Mouse (Mus musculus) liver, adult 2 months (tissue): ENCODE measurements around the gene Gm20481. TPM values are rescaled to one million over a fixed set of nuclear protein-coding genes. Genes with fewer than 3 reads are reported as not detected.
"Not testable (repeated sequence)": the region's sequence is repeated elsewhere in the genome, so short reads cannot be mapped to it uniquely, and the experiment has no call there.

Experiments used
- DNase-seq: peaks from one replicate; pipeline ENCODE4 v3.0.0-alpha.2; 2011; ENCODE audit warnings: low read depth, low spot score; ENCODE audit errors: extremely low read depth
- H3K27ac ChIP-seq: fragments of 200-500 bp; replicated peaks from 2 replicates; pipeline ENCODE4 v1.5.1; 2012; ENCODE audit warnings: low read depth, mild to moderate bottlenecking, control low read depth, inconsistent platforms, low read length; ENCODE audit not compliant: insufficient read depth
- H3K27me3 ChIP-seq: fragments of 200-500 bp; 2 replicates; pipeline ENCODE4 v1.6.1; 2012; ENCODE audit warnings: mild to moderate bottlenecking, moderate library complexity, low read length, inconsistent platforms; ENCODE audit not compliant: control insufficient read depth, insufficient read depth
- H3K36me3 ChIP-seq: fragments of 200-500 bp; 2 replicates; pipeline ENCODE4 v1.6.1; 2012; ENCODE audit warnings: low read length, inconsistent platforms; ENCODE audit not compliant: control insufficient read depth, insufficient read depth
- H3K4me1 ChIP-seq: fragments of 200-500 bp; 2 replicates; pipeline ENCODE4 v1.6.1; 2011; ENCODE audit warnings: low read length; ENCODE audit not compliant: control insufficient read depth, insufficient read depth
- H3K4me3 ChIP-seq: fragments of 200-500 bp; 2 replicates; pipeline ENCODE4 v1.5.1; 2011; ENCODE audit warnings: low read depth, mild to moderate bottlenecking, control low read depth, low read length, moderate library complexity; ENCODE audit not compliant: insufficient read depth
- H3K79me2 ChIP-seq: fragments of 200-500 bp; 2 replicates; pipeline ENCODE4 v1.6.1; 2012; ENCODE audit warnings: inconsistent platforms, mild to moderate bottlenecking, low read length, moderate library complexity; ENCODE audit not compliant: control insufficient read depth, insufficient read depth
- H3K9ac ChIP-seq: fragments of 200-500 bp; 2 replicates; pipeline ENCODE4 v1.6.1; 2012; ENCODE audit warnings: low read depth, mild to moderate bottlenecking, control low read depth, inconsistent platforms, low read length
- CTCF ChIP-seq: fragments of 200-500 bp; IDR thresholded peaks from 2 replicates; pipeline ENCODE4 v1.5.1; 2011; ENCODE audit warnings: low read depth, low read length, control low read depth
- POLR2A ChIP-seq: fragments of 200-500 bp; IDR thresholded peaks from 2 replicates; pipeline ENCODE4 v1.6.1; 2011; ENCODE audit warnings: low read length, control low read depth; ENCODE audit not compliant: insufficient read depth; ENCODE audit errors: extremely low read depth
- WGBS: fragments of 180-500 bp; shearing (Covaris S2); methylation state at CpG from one replicate; pipeline ENCODE4 v1.1.7; 2018; 5-methylcytosine and 5-hydroxymethylcytosine counted together
- polyA plus RNA-seq: library from polyadenylated mRNA; depleted of rRNA; stranded (reverse); fragments of >200 nt; gene quantifications from 2 replicates; pipeline ENCODE4 v1.2.3, GENCODE M21; 2012
- total RNA-seq: library from RNA; depleted of rRNA; stranded (reverse); fragments of >200 nt; gene quantifications from 2 replicates; pipeline ENCODE4 v1.2.3, GENCODE M21; 2014

Gene Gm20481
- total and polyA plus RNA-seq, 2 experiments = not detected

- WGBS = 76% methylated on average over 15 of the region's 15 CpGs
- Histone ChIP-seq H3K27ac (no peak overlapping the region), H3K9ac (no peak overlapping the region), H3K4me1 (peaks cover 12% of the 10 kb centered on the region), H3K4me3 (no peak overlapping the region), H3K27me3 (no peaks in the 10 kb centered on the region), H3K79me2 (no peaks in the 10 kb centered on the region; the same call in 1 of the 2 replicates), H3K36me3 (no peaks in the 10 kb centered on the region)
- DNase-seq = no peak
- no peak for TF ChIP-seq POLR2A
- no peak for TF ChIP-seq CTCF
These were observed 29.1 kb downstream of the Gm20481 start for GRCm38 (mm10) chr17:34998526-34999430.

- not testable (repeated sequence) for DNase-seq, H3K79me2 ChIP-seq, H3K36me3 ChIP-seq, H3K27me3 ChIP-seq
- H3K4me1 ChIP-seq = peaks cover 12% of the 10 kb centered on the region
- 2% methylated on average over 30 of the region's 32 CpGs for WGBS
- H3K4me3 ChIP-seq = peak overlapping the region; percentile 85
- peak overlapping the region; percentile 96; the same call in 1 of the 2 replicates for H3K27ac ChIP-seq
- H3K9ac ChIP-seq = peak overlapping the region; percentile 99
These were observed 30.4 kb downstream of the Gm20481 start for GRCm38 (mm10) chr17:34999871-35000716.

- TF ChIP-seq POLR2A (0 out of 2 replicates have a peak, but pooled peaks have one; percentile 29), CTCF (no peak)
- DNase-seq = peak; percentile 44
- 0 out of 2 replicates have a peak, but pooled peaks cover 1% of the 10 kb centered on the region for H3K36me3 ChIP-seq
- no peaks in the 10 kb centered on the region for H3K27me3 ChIP-seq
- H3K4me3 ChIP-seq = peak within 1 kb of the TSS; percentile 85
- H3K9ac ChIP-seq = peak within 1 kb of the TSS; percentile 99
- no peaks in the 10 kb centered on the region; the same call in 1 of the 2 replicates for H3K79me2 ChIP-seq
- WGBS = under 1% methylated on average over 83 of the region's 83 CpGs
- peaks cover 12% of the 10 kb centered on the region for H3K4me1 ChIP-seq
- H3K27ac ChIP-seq = peak within 1 kb of the TSS; percentile 96
These were observed 31.2 kb downstream of the Gm20481 start, which contains the start of gene Vars for GRCm38 (mm10) chr17:35000717-35001451. Gene Vars, plus strand, starts transcription at chr17:35000987.

GRCm38 (mm10) chr17:35001452-35002152 is 31.9 kb downstream of the Gm20481 start:
- Histone ChIP-seq H3K36me3 (0 out of 2 replicates have a peak, but pooled peaks cover 2% of the 10 kb centered on the region), H3K9ac (peak overlapping the region; percentile 99), H3K79me2 (no peaks in the 10 kb centered on the region; the same call in 1 of the 2 replicates), H3K4me3 (peak overlapping the region; percentile 85), H3K27me3 (no peaks in the 10 kb centered on the region), H3K27ac (peak overlapping the region; percentile 96; the same call in 1 of the 2 replicates), H3K4me1 (peaks cover 12% of the 10 kb centered on the region)
- TF ChIP-seq POLR2A (no peak), CTCF (no peak)
- DNase-seq = peak; percentile 11
- WGBS = 2% methylated on average over 35 of the region's 35 CpGs
